Mouse (Mus musculus) CD4-positive helper T cell, adult 2 months (primary cell): ENCODE measurements around the gene Gm20532.

Source experiments
- DNase-seq: peaks from one replicate; pipeline ENCODE4 v3.0.0-alpha.2; 2012; ENCODE audit warnings: low read depth, missing footprints, low spot score

The Gm20532 gene

DNA sequence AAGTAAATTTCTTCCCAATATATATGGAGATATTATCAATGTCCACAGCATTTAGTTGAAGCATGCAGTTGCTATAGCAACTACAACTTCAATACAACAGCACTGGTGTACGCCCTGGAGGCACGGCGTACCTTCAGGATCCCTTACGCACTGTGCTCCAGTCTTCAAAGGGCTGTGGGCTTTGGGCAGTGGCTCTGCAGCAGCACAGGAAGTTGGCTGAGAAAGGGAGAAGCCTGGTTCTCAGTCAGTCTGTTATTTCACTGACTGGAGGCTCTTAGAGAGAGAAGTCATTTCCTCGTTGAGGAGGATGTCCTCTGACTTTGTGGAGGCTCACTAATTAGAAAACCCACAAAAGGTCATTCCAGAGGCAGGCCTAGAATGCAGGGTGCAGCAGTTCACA is 36.5 kb downstream of the Gm20532 start:
- peak; percentile 80 for DNase-seq

DNA sequence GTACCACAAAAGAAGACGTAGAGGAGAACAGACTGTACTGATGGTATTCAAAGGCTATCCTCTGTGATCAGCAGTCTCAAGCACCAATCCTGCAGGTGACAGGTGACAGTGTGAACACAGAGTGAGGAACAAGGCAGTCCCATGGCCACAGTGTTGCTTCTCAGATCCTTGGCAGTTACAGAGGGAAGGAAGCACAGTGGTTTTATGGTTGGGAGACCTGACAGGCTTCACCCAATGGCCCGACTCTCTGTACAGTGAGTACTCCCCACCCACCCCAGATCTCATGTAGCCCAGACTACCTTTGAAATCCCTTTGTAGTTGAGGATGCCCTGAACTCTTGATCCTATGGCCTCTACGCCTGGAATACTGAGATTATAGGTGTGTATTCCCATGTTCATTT is 39.0 kb downstream of the Gm20532 start:
- DNase-seq, result no peak

DNA sequence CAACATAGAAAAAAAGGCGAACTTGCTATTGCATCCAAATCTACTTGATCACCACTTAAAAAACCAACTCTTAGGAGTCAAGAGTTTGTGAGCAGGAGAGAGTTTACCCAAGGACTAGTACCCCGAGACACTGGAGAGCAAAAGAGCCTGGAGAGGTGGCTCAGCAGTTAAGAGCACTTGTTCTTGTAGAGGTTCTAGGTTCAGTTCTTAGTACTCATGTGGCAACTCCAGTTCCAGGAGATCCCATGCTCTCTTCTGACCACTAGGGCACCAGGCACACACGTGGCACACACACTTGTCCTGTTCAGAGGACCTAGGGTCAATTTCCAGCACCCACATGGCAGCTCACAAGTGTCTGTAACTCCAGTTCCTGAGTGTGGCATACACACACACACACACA is 39.6 kb downstream of the Gm20532 start:
- no peak for DNase-seq

DNA sequence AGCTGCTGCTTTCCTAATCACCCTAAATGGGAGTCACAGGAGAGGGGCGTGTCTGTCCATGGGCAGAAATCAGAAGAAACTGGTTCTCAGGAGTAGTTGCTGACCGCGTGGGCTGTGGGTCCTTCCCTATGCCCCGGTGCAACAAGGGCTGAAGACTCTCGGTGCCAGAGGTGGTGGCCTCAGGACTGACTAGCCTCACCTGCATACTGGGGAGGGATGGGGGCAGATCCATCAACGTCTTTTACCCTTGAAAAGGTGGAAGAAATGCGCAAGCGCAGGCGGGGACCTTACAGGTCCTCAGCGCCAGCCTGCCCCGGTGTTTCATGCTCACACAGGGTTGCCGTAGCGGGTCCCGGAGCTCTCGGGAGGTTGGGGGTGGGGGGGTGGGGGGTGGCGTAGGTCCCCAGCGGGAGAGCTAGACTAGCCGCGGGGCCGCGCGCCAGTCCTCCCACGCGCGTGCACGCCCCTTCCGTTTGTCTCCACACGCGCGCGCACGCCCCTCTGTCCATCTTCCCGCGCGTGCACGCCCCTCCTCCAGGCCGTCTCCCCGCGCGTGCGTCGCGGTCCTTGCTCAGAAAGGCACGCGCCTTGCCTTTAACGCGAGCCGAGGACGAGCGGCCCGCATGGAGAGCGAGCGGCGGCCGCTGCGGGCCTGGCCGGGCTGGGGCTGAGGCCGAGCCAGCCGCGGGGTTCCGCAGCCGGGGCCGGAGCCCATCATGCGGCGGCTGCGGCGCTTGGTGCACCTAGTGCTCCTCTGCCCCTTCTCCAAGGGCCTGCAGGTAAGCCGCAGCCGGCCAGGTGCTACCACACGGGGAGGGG is 41.7 kb downstream of the Gm20532 start, which contains the start of gene Fam69b:
Gene Fam69b (plus strand): TSS at position 537 of the 819 bp plus-strand sequence.
- peak; percentile 83 for DNase-seq

DNA sequence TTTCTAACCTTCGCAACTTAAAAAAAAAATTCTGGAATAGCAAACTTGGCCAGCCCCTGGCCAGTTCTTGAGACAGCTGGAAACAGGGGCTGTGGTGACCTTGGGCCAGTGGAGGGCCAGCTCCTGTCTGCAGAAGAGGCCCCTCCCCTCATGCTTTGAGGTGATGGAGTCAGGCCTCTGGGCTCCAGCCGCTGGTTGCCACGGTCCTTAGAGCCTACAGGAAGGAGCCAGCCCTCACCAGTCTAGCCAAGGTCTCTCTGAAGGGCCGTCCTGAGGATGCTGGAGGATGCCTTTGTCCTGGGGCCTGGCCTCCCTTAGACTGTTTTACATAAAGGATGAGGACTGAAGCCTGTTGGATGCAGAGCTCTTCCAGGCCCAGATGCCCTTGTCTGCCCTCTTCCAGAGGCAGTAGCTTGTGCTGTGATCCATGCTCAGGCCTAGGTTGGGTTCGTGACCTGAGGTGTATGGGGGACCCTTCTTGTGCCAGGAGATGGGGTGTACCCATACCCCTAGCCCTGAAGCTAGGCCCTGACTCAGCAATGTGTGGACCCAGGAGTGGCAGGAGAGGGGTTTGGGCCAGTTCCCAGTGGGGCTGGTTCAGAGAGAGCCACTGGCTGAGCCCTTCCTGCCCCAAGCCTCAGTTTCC is 42.5 kb downstream of the Gm20532 start:
- no peak for DNase-seq

- DNase-seq, result no peak
Observed at GRCm38 (mm10) chr2:26632541-26633395, 46.3 kb downstream of the Gm20532 start.

GRCm38 (mm10) chr2:26633953-26634530 is 47.6 kb downstream of the Gm20532 start:
- DNase-seq, result no peak

GRCm38 (mm10) chr2:26634629-26635488 is 48.4 kb downstream of the Gm20532 start:
- no peak for DNase-seq

- DNase-seq, result no peak
Observed at GRCm38 (mm10) chr2:26635489-26636324, 49.3 kb downstream of the Gm20532 start.

GRCm38 (mm10) chr2:26636325-26636635 is 49.8 kb downstream of the Gm20532 start:
- no peak for DNase-seq

DNA sequence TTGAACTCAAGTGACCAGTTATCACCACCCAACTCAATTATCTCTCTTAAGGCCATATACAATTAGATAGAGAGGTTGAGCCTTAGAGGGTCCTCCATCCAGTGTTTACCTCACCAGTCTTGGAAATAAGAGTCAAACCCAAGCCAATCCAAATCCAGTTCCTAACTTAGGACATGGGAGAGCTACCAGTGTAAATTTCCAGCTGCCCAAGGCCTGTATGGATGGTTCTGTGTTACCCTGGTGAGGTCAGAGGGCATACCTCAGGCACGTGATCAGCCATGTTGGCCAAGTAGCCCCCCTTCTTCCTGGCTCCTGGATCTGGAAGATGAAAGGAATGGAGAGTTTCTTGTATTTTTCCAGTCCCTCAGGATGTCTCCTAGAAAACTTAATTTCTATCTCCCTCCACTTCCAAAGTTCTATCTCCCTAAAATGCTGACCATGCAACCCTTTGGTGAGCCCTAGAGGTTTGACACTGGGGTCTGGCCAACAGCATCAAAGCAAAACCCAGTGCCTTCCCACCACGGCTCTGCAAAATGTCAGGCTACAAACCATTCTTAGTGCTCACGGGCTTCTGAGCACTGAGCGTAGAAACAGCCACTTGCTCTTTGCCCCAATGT is 51.0 kb downstream of the Gm20532 start:
- no peak for DNase-seq

DNA sequence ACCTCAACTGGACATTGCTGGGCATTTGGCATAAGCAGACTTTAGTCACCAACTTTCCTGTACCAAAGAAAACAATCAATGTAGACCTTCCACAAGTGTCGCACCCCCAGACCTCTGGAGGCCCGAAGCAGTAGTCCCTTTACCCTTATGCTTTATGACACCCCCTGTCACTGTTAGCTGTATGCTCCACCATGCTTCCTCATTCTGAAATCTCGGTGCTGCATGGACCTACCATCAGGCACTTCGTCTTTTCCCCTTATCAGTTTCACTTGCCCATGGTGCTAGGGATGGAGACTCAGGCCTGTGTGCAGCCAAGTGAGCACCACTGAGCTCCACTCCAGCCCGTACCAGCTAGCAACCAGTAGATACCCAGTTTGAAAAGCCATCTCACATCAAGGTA is 51.6 kb downstream of the Gm20532 start:
- DNase-seq, result no peak

DNA sequence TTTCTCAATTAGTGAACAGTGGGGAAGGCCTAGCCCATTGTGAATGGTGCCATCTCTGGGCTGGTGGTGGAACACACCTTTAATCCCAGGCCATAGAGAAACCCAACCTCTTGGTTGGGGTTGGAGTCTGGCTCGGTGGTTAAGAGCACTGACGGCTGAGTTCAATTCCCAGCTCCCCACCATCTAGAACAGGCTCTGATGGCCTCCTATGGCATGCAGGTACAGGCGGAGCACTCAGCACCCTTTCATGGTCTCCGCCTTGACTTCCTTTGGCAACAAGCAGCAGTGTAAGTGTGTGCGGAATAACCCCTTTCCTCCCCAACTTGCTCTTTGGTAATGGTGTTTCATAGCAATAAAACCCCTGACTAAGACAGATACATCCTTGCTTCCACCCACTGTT is 52.1 kb downstream of the Gm20532 start:
- no peak for DNase-seq

DNA sequence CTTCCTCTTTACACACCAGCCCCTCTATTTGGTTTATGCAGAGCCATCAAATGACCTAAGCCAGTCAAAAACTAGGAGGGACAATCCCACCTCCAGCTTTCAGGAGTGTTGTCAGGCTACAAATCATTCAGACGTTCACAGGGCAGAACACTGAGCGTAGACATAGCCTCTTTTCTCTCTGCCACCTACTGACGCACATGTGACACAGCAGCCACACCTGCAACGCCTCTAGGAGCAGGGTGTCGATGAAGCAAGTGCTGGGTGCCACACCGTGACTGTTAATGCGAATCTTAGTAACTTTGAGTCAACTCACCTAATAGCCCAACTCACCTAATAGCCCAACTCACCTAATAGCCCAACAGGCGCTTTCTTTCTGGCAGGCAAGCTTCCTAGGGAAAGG is 52.6 kb downstream of the Gm20532 start:
- DNase-seq, result peak; percentile 81

DNA sequence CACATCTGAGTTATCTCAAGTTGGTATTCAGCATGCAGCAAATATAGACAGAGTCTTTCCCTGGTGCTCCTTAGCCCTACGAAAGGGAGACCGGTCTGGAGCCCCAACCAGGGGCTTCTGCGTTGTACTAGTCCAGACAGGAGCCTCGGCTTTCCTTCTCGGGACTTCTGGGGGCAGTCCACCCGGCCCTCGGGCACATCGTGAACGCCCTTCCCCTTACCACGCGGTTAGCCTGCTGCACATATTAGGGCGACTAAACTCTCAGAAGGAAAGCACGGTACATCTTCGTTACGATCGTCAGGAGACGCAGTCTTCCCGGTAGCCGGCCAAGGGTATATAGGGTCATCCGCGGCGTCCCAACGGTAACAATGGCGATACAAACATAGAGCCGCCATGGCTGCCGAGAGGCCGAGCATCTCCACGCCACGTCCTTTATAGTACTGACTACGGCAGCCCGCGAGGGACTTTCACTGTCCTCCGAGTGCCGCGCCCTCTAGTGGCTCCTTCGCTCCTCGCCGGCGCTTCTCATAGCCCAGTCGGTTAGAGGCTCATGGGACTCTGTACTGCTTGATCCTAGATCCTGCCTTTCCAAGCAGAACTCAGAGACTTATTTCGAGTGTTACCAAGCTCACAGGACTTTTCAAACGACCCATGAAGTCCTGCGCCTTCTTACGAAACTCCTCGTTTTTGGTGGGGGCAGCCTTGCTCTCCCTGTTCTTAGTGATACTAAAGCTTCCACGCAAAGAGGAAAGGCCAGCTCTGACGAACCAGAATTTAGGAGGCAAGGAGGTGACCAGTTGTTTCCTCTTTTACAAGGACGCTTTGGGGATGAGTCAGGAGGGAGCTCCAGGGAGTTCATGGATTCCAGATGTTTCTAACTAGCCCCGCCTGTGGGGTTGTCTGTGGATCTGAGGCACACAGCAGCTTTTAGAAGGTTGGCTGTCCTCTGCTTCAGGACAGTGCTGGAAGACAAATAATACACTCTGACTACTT is 53.7 kb downstream of the Gm20532 start:
- DNase-seq, result peak; percentile 92

GRCm38 (mm10) chr2:26641006-26641647 is 54.7 kb downstream of the Gm20532 start:
- DNase-seq, result no peak

DNA sequence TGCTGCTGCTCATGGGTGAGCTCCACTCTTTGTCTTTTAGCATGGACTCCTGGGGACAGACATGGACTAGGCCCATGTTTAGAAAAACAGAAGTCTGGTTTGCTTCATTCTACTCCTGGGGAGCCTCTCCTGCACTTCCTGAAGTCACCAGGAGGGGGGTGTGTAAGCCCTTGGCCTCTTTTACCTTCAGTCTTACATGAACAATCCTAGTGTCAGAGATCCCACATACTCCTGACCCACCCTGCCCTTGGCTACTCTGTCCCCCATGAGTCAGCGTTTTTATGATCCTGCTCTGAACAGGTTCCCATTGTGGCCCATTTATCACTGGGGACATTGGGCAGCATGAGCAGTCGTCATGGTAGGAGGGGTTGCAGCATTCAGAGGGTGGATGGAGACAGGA is 57.5 kb downstream of the Gm20532 start:
- DNase-seq, result peak; percentile 68
